Mouse (Mus musculus) G1E (cell line): Measurements from ENCODE around the gene Chmp3. TPM values are rescaled to one million over a fixed set of nuclear protein-coding genes. Genes with fewer than 3 reads are reported as not detected.

ENCODE experiments used
- ATAC-seq: 2 replicates; pipeline ENCODE4 v1.8.0; 2016; ENCODE audit warnings: mild to moderate bottlenecking; ENCODE audit not compliant: insufficient number of reproducible peaks, poor library complexity, low FRiP score, severe bottlenecking; ENCODE audit errors: extremely low read depth
- DNase-seq: peaks from one replicate; pipeline ENCODE4 v3.0.0; 2012; ENCODE audit warnings: low spot score
- H3K27me3 ChIP-seq: 2 replicates; pipeline ENCODE4 v1.6.1; 2012; ENCODE audit warnings: mild to moderate bottlenecking, low read length, inconsistent platforms; ENCODE audit not compliant: insufficient read depth
- H3K36me3 ChIP-seq: replicated peaks from 2 replicates; pipeline ENCODE3; 2012; ENCODE audit warnings: mild to moderate bottlenecking, inconsistent platforms
- H3K4me1 ChIP-seq: 2 replicates; pipeline ENCODE4 v1.6.1; 2012; ENCODE audit warnings: low read depth, low read length, inconsistent platforms, mixed read lengths; ENCODE audit not compliant: insufficient read depth
- H3K4me3 ChIP-seq: 2 replicates; pipeline ENCODE4 v1.5.1; 2012; ENCODE audit warnings: low read depth, mild to moderate bottlenecking, inconsistent platforms, low read length, moderate library complexity, mixed read lengths
- H3K9me3 ChIP-seq: replicated peaks from 2 replicates; pipeline ENCODE4 v1.6.1; 2012; ENCODE audit warnings: inconsistent platforms
- CTCF ChIP-seq: IDR thresholded peaks from 2 replicates; pipeline ENCODE4 v1.5.1; 2012; ENCODE audit warnings: low read depth, low read length, inconsistent platforms, mixed read lengths
- GATA1 ChIP-seq: IDR thresholded peaks from 2 replicates; pipeline ENCODE4 v1.6.1; 2012; ENCODE audit warnings: borderline replicate concordance, low read length, inconsistent platforms, mixed read lengths
- GATA2 ChIP-seq: IDR thresholded peaks from 2 replicates; pipeline ENCODE4 v1.6.1; 2012; ENCODE audit warnings: low read depth, low read length, inconsistent platforms, borderline replicate concordance
- POLR2AphosphoS5 ChIP-seq: IDR thresholded peaks from 2 replicates; pipeline ENCODE4 v1.6.1; 2012; ENCODE audit warnings: low read depth, low read length, inconsistent platforms; ENCODE audit not compliant: insufficient replicate concordance
- TAL1 ChIP-seq: conservative IDR thresholded peaks from 2 replicates; pipeline ENCODE4 v1.6.1; 2012; ENCODE audit warnings: low read depth, low read length, inconsistent platforms, mixed read lengths
- polyA plus RNA-seq: library from polyadenylated mRNA; stranded (reverse); fragments of >175 nt; gene quantifications from 2 replicates; pipeline ENCODE4 v1.2.3, GENCODE M21; 2012
- total RNA-seq, 2 experiments: library from RNA; stranded (forward) in 1 of 2; stranded (reverse) in 1 of 2; fragments of 200-1000 nt in 1 of 2; fragments of >200 nt in 1 of 2; fragmentation: Nextera tagmentation in 1 of 2; gene quantifications; 2 replicates each; pipeline ENCODE4 v1.2.3; 2014 to 2017

Chmp3 gene
- total and polyA plus RNA-seq, 3 experiments = 25.6 to 101 (median 27.7) TPM

- no peak for TF ChIP-seq CTCF
- TF ChIP-seq GATA1 = no peak
- no peak for TF ChIP-seq GATA2
- no peak for TF ChIP-seq TAL1
- TF ChIP-seq POLR2AphosphoS5 = no peak
- no peak for ATAC-seq
These were observed 37.9 kb upstream of the Chmp3 start for GRCm38 (mm10) chr6:71505671-71506070.

GRCm38 (mm10) chr6:71519476-71519875 is 24.1 kb upstream of the Chmp3 start:
- DNase-seq = no peak
- ATAC-seq = no peak
- TF ChIP-seq GATA1 (no peak), TAL1 (no peak), POLR2AphosphoS5 (no peak), CTCF (no peak), GATA2 (no peak)
- Histone ChIP-seq H3K4me1 (no peaks in the 10 kb centered on the region), H3K36me3 (no peaks in the 10 kb centered on the region), H3K27me3 (peaks cover 3% of the 10 kb centered on the region; the same call in 1 of the 2 replicates), H3K4me3 (no peak overlapping the region), H3K9me3 (no peaks in the 10 kb centered on the region)

More at GRCm38 (mm10) chr6:71505671-71506070, 37.9 kb upstream of the Chmp3 start:
- Histone ChIP-seq H3K36me3 (peaks cover 32% of the 10 kb centered on the region), H3K4me1 (no peaks in the 10 kb centered on the region), H3K27me3 (no peaks in the 10 kb centered on the region), H3K9me3 (no peaks in the 10 kb centered on the region), H3K4me3 (no peak overlapping the region)
- no peak for DNase-seq

- DNase-seq = no peak
These were observed 18.0 kb upstream of the Chmp3 start for GRCm38 (mm10) chr6:71525556-71525955.

GRCm38 (mm10) chr6:71527056-71527455 is 16.5 kb upstream of the Chmp3 start:
- ATAC-seq (no peak), DNase-seq (no peak)
- Histone ChIP-seq H3K36me3 (no peaks in the 10 kb centered on the region), H3K4me3 (no peak overlapping the region; the same call in 1 of the 2 replicates), H3K9me3 (no peaks in the 10 kb centered on the region), H3K27me3 (peaks cover 18% of the 10 kb centered on the region), H3K4me1 (no peaks in the 10 kb centered on the region)
- TF ChIP-seq POLR2AphosphoS5 (no peak), TAL1 (no peak), GATA2 (no peak), CTCF (no peak), GATA1 (no peak)

More at GRCm38 (mm10) chr6:71525556-71525955, 18.0 kb upstream of the Chmp3 start:
- Histone ChIP-seq H3K36me3 (no peaks in the 10 kb centered on the region), H3K4me3 (no peak overlapping the region), H3K27me3 (peaks cover 15% of the 10 kb centered on the region), H3K9me3 (no peaks in the 10 kb centered on the region), H3K4me1 (no peaks in the 10 kb centered on the region)
- no peak for ATAC-seq
- TF ChIP-seq CTCF (no peak), GATA2 (no peak), TAL1 (no peak), GATA1 (no peak), POLR2AphosphoS5 (no peak)

- H3K27me3 ChIP-seq = peaks cover 22% of the 10 kb centered on the region
- TF ChIP-seq CTCF (no peak), GATA2 (no peak), GATA1 (no peak), TAL1 (no peak)
- no peak overlapping the region for H3K4me3 ChIP-seq
- H3K36me3 ChIP-seq = no peaks in the 10 kb centered on the region
- H3K4me1 ChIP-seq = no peaks in the 10 kb centered on the region
- ATAC-seq = no peak
- no peaks in the 10 kb centered on the region for H3K9me3 ChIP-seq
- no peak for DNase-seq
These were observed 15.8 kb upstream of the Chmp3 start for GRCm38 (mm10) chr6:71527826-71528225.

- H3K36me3 ChIP-seq = no peaks in the 10 kb centered on the region
- ATAC-seq = no peak
- no peaks in the 10 kb centered on the region for H3K4me1 ChIP-seq
- TF ChIP-seq GATA2 (no peak), CTCF (no peak), TAL1 (no peak), POLR2AphosphoS5 (no peak), GATA1 (no peak)
- no peak overlapping the region for H3K4me3 ChIP-seq
- DNase-seq = no peak
- H3K27me3 ChIP-seq = peaks cover 32% of the 10 kb centered on the region
- H3K9me3 ChIP-seq = no peaks in the 10 kb centered on the region
These were observed 13.4 kb upstream of the Chmp3 start for GRCm38 (mm10) chr6:71530176-71530575.

GRCm38 (mm10) chr6:71537286-71537685 is 6.3 kb upstream of the Chmp3 start:
- DNase-seq (no peak), ATAC-seq (no peak)
- Histone ChIP-seq H3K4me3 (no peak overlapping the region), H3K27me3 (peaks cover 40% of the 10 kb centered on the region), H3K9me3 (no peaks in the 10 kb centered on the region), H3K36me3 (no peaks in the 10 kb centered on the region), H3K4me1 (no peaks in the 10 kb centered on the region)
- TF ChIP-seq POLR2AphosphoS5 (no peak), GATA2 (no peak), GATA1 (no peak), CTCF (no peak), TAL1 (no peak)
